Mouse (Mus musculus): Measurements from ENCODE around the gene Fam114a2. TPM values are rescaled to one million over a fixed set of nuclear protein-coding genes. Genes with fewer than 3 reads are reported as not detected.
A peak's percentile ranks its signal among the peaks of the same experiment; 100 is the strongest.

Fam114a2 gene
- polyA plus RNA-seq, 1 experiment from 2014 or later: 83.0 TPM

GRCm38 (mm10) chr11:57532306-57532705, 13.9 kb upstream of the Fam114a2 start:
- no peak for ATAC-seq
- H3K36me3 ChIP-seq: peaks cover 12% of the 10 kb centered on the region; the same call in 1 of the 2 replicates
- H3K27me3 ChIP-seq (replicated peaks): no peaks in the 10 kb centered on the region
- H3K4me3 ChIP-seq (replicated peaks): no peak overlapping the region
- no peaks in the 10 kb centered on the region for H3K4me1 ChIP-seq (replicated peaks)
- H3K27ac ChIP-seq: no peak overlapping the region
- H3K9me3 ChIP-seq: no peaks in the 10 kb centered on the region
- no peak overlapping the region for H3K9ac ChIP-seq
- 83% methylated on average over 4 of the region's 4 CpGs for WGBS
- no peak overlapping the region for H3K4me2 ChIP-seq (replicated peaks)

- H3K4me2 ChIP-seq (replicated peaks): no peak overlapping the region
- H3K36me3 ChIP-seq: peaks cover 12% of the 10 kb centered on the region; the same call in 1 of the 2 replicates
- no peak overlapping the region for H3K4me3 ChIP-seq (replicated peaks)
- H3K9me3 ChIP-seq: no peaks in the 10 kb centered on the region
- 60% methylated on average over 11 of the region's 11 CpGs for WGBS
- H3K27ac ChIP-seq: no peak overlapping the region
- ATAC-seq: no peak
- H3K27me3 ChIP-seq (replicated peaks): no peaks in the 10 kb centered on the region
- no peak overlapping the region for H3K9ac ChIP-seq
- H3K4me1 ChIP-seq (replicated peaks): no peaks in the 10 kb centered on the region
These were observed 13.0 kb upstream of the Fam114a2 start for GRCm38 (mm10) chr11:57531300-57531950.

- Histone ChIP-seq H3K36me3 (peaks cover 12% of the 10 kb centered on the region; the same call in 1 of the 2 replicates), H3K4me3 (replicated peaks) (no peak overlapping the region), H3K27me3 (replicated peaks) (no peaks in the 10 kb centered on the region), H3K4me2 (replicated peaks) (no peak overlapping the region), H3K9me3 (no peaks in the 10 kb centered on the region), H3K27ac (no peak overlapping the region), H3K9ac (no peak overlapping the region), H3K4me1 (replicated peaks) (0 out of 2 replicates have a peak, but pooled peaks cover 6% of the 10 kb centered on the region)
- WGBS: 88% methylated on average over 3 of the region's 3 CpGs
- ATAC-seq: no peak
These were observed 10.7 kb upstream of the Fam114a2 start for GRCm38 (mm10) chr11:57529111-57529510.

GRCm38 (mm10) chr11:57527506-57527905, 9.1 kb upstream of the Fam114a2 start:
- H3K27me3 ChIP-seq (replicated peaks): no peaks in the 10 kb centered on the region
- H3K36me3 ChIP-seq: peaks cover 12% of the 10 kb centered on the region; the same call in 1 of the 2 replicates
- H3K9me3 ChIP-seq: no peaks in the 10 kb centered on the region
- H3K9ac ChIP-seq: no peak overlapping the region
- ATAC-seq: no peak
- H3K4me2 ChIP-seq (replicated peaks): no peak overlapping the region
- no peak overlapping the region for H3K4me3 ChIP-seq (replicated peaks)
- 83% methylated on average over 4 of the region's 4 CpGs for WGBS
- 0 out of 2 replicates have a peak, but pooled peaks cover 6% of the 10 kb centered on the region for H3K4me1 ChIP-seq (replicated peaks)
- H3K27ac ChIP-seq: no peak overlapping the region

- no peak for ATAC-seq
- H3K4me3 ChIP-seq (replicated peaks): no peak overlapping the region
- 74% methylated on average over 3 of the region's 3 CpGs for WGBS
These were observed 7.5 kb upstream of the Fam114a2 start for GRCm38 (mm10) chr11:57525900-57526299.

GRCm38 (mm10) chr11:57524597-57524996, 6.2 kb upstream of the Fam114a2 start:
- H3K4me1 ChIP-seq (replicated peaks): 0 out of 2 replicates have a peak, but pooled peaks cover 6% of the 10 kb centered on the region
- no peaks in the 10 kb centered on the region for H3K27me3 ChIP-seq (replicated peaks)
- H3K36me3 ChIP-seq: 0 out of 2 replicates have a peak, but pooled peaks cover 3% of the 10 kb centered on the region
- H3K4me3 ChIP-seq (replicated peaks): no peak overlapping the region
- H3K9me3 ChIP-seq: no peaks in the 10 kb centered on the region
- H3K27ac ChIP-seq: no peak overlapping the region
- H3K9ac ChIP-seq: no peak overlapping the region
- H3K4me2 ChIP-seq (replicated peaks): no peak overlapping the region
- ATAC-seq: peak; percentile 55; the same call in 1 of the 2 replicates

More at GRCm38 (mm10) chr11:57525900-57526299, 7.5 kb upstream of the Fam114a2 start:
- peaks cover 7% of the 10 kb centered on the region; the same call in 1 of the 2 replicates for H3K36me3 ChIP-seq
- H3K27ac ChIP-seq: no peak overlapping the region
- no peaks in the 10 kb centered on the region for H3K27me3 ChIP-seq (replicated peaks)
- H3K9ac ChIP-seq: no peak overlapping the region
- no peak overlapping the region for H3K4me2 ChIP-seq (replicated peaks)
- H3K4me1 ChIP-seq (replicated peaks): 0 out of 2 replicates have a peak, but pooled peaks cover 6% of the 10 kb centered on the region
- no peaks in the 10 kb centered on the region for H3K9me3 ChIP-seq

- 73% methylated on average over 3 of the region's 3 CpGs for WGBS
- Histone ChIP-seq H3K4me1 (replicated peaks) (0 out of 2 replicates have a peak, but pooled peaks cover 6% of the 10 kb centered on the region), H3K9ac (no peak overlapping the region), H3K4me2 (replicated peaks) (no peak overlapping the region), H3K27ac (no peak overlapping the region), H3K9me3 (no peaks in the 10 kb centered on the region), H3K36me3 (no peaks in the 10 kb centered on the region), H3K27me3 (replicated peaks) (no peaks in the 10 kb centered on the region), H3K4me3 (replicated peaks) (no peak overlapping the region)
- no peak for ATAC-seq
These were observed 5.0 kb upstream of the Fam114a2 start for GRCm38 (mm10) chr11:57523418-57523817.

- Histone ChIP-seq H3K27ac (no peak overlapping the region), H3K4me1 (replicated peaks) (0 out of 2 replicates have a peak, but pooled peaks cover 8% of the 10 kb centered on the region), H3K27me3 (replicated peaks) (no peaks in the 10 kb centered on the region), H3K4me3 (replicated peaks) (no peak overlapping the region), H3K9ac (no peak overlapping the region), H3K36me3 (no peaks in the 10 kb centered on the region), H3K9me3 (no peaks in the 10 kb centered on the region), H3K4me2 (replicated peaks) (no peak overlapping the region)
- 89% methylated on average over 7 of the region's 7 CpGs for WGBS
- ATAC-seq: no peak
These were observed 3.6 kb upstream of the Fam114a2 start for GRCm38 (mm10) chr11:57522046-57522445.

- H3K4me1 ChIP-seq (replicated peaks): 0 out of 2 replicates have a peak, but pooled peaks cover 10% of the 10 kb centered on the region
- no peaks in the 10 kb centered on the region for H3K36me3 ChIP-seq
- H3K27me3 ChIP-seq (replicated peaks): no peaks in the 10 kb centered on the region
- ATAC-seq: no peak
- H3K4me2 ChIP-seq (replicated peaks): no peak overlapping the region
- no peak overlapping the region for H3K27ac ChIP-seq
- H3K9me3 ChIP-seq: no peaks in the 10 kb centered on the region
- WGBS: 98% methylated on average over 3 of the region's 3 CpGs
- H3K9ac ChIP-seq: no peak overlapping the region
- no peak overlapping the region for H3K4me3 ChIP-seq (replicated peaks)
These were observed 2.8 kb upstream of the Fam114a2 start for GRCm38 (mm10) chr11:57521206-57521605.

- no peaks in the 10 kb centered on the region for H3K27me3 ChIP-seq (replicated peaks)
- H3K36me3 ChIP-seq: no peaks in the 10 kb centered on the region
- H3K4me3 ChIP-seq (replicated peaks): peak overlapping the region; percentile 60
- H3K4me1 ChIP-seq (replicated peaks): 0 out of 2 replicates have a peak, but pooled peaks cover 4% of the 10 kb centered on the region
- peak overlapping the region; percentile 61 for H3K9ac ChIP-seq
- WGBS: 69% methylated on average over 5 of the region's 5 CpGs
- H3K27ac ChIP-seq: no peak overlapping the region
- H3K4me2 ChIP-seq (replicated peaks): peak overlapping the region; percentile 55
- ATAC-seq: no peak
- H3K9me3 ChIP-seq: no peaks in the 10 kb centered on the region
These were observed 887 bp upstream of the Fam114a2 start for GRCm38 (mm10) chr11:57519304-57519703.

GRCm38 (mm10) chr11:57518751-57519148, 333 bp upstream of the Fam114a2 start:
- no peak; the same call in 1 of the 2 replicates for ATAC-seq
- Histone ChIP-seq H3K4me1 (replicated peaks) (0 out of 2 replicates have a peak, but pooled peaks cover 4% of the 10 kb centered on the region), H3K9me3 (no peaks in the 10 kb centered on the region), H3K27ac (peak overlapping the region; percentile 82), H3K27me3 (replicated peaks) (no peaks in the 10 kb centered on the region), H3K4me2 (replicated peaks) (peak overlapping the region; percentile 55), H3K4me3 (replicated peaks) (peak overlapping the region; percentile 60), H3K9ac (peak overlapping the region; percentile 61), H3K36me3 (no peaks in the 10 kb centered on the region)
- under 1% methylated on average over 16 of the region's 16 CpGs for WGBS

- peak overlapping the region; percentile 60; the same call in 1 of the 2 replicates for H3K4me3 ChIP-seq (replicated peaks)
- ATAC-seq: no peak
- no peaks in the 10 kb centered on the region for H3K9me3 ChIP-seq
- 0 out of 2 replicates have a peak, but pooled peaks cover 4% of the 10 kb centered on the region for H3K4me1 ChIP-seq (replicated peaks)
- no peak overlapping the region for H3K27ac ChIP-seq
- 48% methylated on average over 5 of the region's 5 CpGs for WGBS
- no peak overlapping the region for H3K9ac ChIP-seq
- H3K36me3 ChIP-seq: peaks cover 5% of the 10 kb centered on the region
- H3K4me2 ChIP-seq (replicated peaks): peak overlapping the region; percentile 55
- no peaks in the 10 kb centered on the region for H3K27me3 ChIP-seq (replicated peaks)
These were observed 1.4 kb downstream of the Fam114a2 start for GRCm38 (mm10) chr11:57516946-57517441.

All from intestine, embryonic 15.5 days (tissue).